Mouse (Mus musculus) neutrophil, adult 5-6 weeks (primary cell): ENCODE data around the gene Spr. TPM values are rescaled to one million over a fixed set of nuclear protein-coding genes. Genes with fewer than 3 reads are reported as not detected.
A peak's percentile ranks its signal among the peaks of the same experiment; 100 is the strongest.
"Not testable (repeated sequence)": the region's sequence is repeated elsewhere in the genome, so short reads cannot be mapped to it uniquely, and the experiment has no call there.

Experiments
- ATAC-seq: fragments of 151-379, 151-347 bp; 2 replicates; pipeline ENCODE4 v1.8.0; 2017; ENCODE audit warnings: mild to moderate bottlenecking, moderate TSS enrichment; ENCODE audit not compliant: insufficient number of reproducible peaks, poor library complexity, low FRiP score, severe bottlenecking; ENCODE audit errors: extremely low read depth
- total RNA-seq: library from RNA; stranded (forward); fragments of 200-1000 nt; gene quantifications from 2 replicates; pipeline ENCODE4 v1.2.3, GENCODE M21; 2017

Gene Spr
- total RNA-seq = 3.0 and 5.8 TPM in 2 replicates

- peak; percentile 64 for ATAC-seq
Observed at GRCm38 (mm10) chr6:85137217-85138035, at the start of gene Spr. Gene Spr, minus strand, starts transcription at chr6:85137766.

- no peak for ATAC-seq
Observed at GRCm38 (mm10) chr6:85186744-85187059, 49.1 kb upstream of the Spr start.

GRCm38 (mm10) chr6:85186033-85186743, 48.6 kb upstream of the Spr start:
- no peak for ATAC-seq

GRCm38 (mm10) chr6:85183951-85184350, 46.4 kb upstream of the Spr start:
- ATAC-seq = no peak

GRCm38 (mm10) chr6:85180036-85180435, 42.5 kb upstream of the Spr start:
- ATAC-seq = no peak

- ATAC-seq = no peak
Observed at GRCm38 (mm10) chr6:85179569-85179968, 42.0 kb upstream of the Spr start.

- no peak for ATAC-seq
Observed at GRCm38 (mm10) chr6:85165440-85165921, 27.9 kb upstream of the Spr start.

- peak; percentile 48 for ATAC-seq
Observed at GRCm38 (mm10) chr6:85160201-85160923, 22.8 kb upstream of the Spr start.

GRCm38 (mm10) chr6:85159092-85159760, 21.7 kb upstream of the Spr start:
- not testable (repeated sequence) for ATAC-seq

GRCm38 (mm10) chr6:85158040-85158804, 20.7 kb upstream of the Spr start:
- not testable (repeated sequence) for ATAC-seq

- ATAC-seq = not testable (repeated sequence)
Observed at GRCm38 (mm10) chr6:85156551-85156950, 19.0 kb upstream of the Spr start.

GRCm38 (mm10) chr6:85154861-85155528, 17.4 kb upstream of the Spr start:
- no peak for ATAC-seq

- peak; percentile 51; the same call in 1 of the 2 replicates for ATAC-seq
Observed at GRCm38 (mm10) chr6:85153970-85154540, 16.5 kb upstream of the Spr start.

GRCm38 (mm10) chr6:85150386-85150785, 12.8 kb upstream of the Spr start:
- ATAC-seq = no peak

GRCm38 (mm10) chr6:85147636-85148035, 10.1 kb upstream of the Spr start:
- no peak for ATAC-seq

GRCm38 (mm10) chr6:85144466-85144865, 6.9 kb upstream of the Spr start:
- ATAC-seq = no peak

- ATAC-seq = not testable (repeated sequence)
Observed at GRCm38 (mm10) chr6:85141013-85141412, 3.4 kb upstream of the Spr start.
